Mouse (Mus musculus): ENCODE measurements at regions not wholly inside any gene's neighbourhood (a gene's known extent, or its start where the extent isn't known, plus 50 kb on each side); places are given as distances from the start of the nearest gene placed in this dataset.

DNA sequence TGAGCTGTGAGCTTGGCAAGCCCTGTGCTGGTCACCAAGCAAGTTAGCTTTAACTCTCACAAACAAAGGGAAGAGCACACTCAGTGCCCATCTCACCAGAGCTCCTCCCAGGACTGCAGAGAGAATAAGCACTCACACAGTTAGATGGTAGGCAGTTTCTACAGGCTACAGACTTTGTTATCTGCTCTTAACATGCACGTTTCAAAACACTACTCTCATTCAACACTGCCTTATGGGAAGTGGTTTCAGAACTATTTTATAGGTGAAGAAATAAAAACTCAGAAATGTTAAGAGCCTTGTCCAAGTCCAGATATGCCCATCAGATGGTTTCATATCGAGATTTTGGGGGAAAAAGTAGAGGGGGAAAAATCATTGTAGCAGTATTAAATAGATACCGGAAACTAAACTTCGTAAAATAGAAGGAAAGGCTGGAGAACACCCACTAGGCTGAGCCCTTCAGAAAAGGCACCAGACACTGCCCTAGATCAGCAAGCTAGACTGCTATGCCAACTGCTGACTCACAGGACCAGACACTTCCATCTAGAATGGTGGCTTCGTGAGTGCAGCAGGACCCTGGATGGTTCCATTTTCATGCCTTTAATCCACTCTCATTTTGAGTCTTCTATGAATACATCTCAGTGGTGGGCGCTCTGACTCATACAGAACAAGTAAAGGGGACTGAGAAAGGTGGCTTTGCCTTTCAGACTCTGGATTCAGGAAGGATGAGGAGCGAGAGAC is 51.3 kb upstream of the Serbp1 start:
- no peak for DNase-seq

DNA sequence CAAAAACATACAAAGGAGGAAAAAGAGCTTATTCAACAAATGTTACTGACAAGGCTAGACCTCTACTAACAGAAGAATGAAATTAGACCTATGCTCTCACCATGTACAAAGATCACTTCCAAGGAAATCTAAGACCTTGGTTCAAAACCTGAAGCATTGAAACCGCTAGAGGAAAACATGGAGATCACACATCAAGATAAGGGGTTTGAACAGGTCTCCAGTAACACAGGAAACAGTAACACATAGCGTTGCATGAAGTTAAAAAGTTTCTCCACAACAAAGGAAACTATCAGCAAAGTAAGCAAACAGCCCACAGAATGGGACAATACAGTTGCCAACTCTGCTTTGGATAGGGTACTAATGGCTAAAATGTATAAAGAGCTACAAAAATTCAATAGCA is 53.3 kb upstream of the Serbp1 start:
- DNase-seq = no peak

DNA sequence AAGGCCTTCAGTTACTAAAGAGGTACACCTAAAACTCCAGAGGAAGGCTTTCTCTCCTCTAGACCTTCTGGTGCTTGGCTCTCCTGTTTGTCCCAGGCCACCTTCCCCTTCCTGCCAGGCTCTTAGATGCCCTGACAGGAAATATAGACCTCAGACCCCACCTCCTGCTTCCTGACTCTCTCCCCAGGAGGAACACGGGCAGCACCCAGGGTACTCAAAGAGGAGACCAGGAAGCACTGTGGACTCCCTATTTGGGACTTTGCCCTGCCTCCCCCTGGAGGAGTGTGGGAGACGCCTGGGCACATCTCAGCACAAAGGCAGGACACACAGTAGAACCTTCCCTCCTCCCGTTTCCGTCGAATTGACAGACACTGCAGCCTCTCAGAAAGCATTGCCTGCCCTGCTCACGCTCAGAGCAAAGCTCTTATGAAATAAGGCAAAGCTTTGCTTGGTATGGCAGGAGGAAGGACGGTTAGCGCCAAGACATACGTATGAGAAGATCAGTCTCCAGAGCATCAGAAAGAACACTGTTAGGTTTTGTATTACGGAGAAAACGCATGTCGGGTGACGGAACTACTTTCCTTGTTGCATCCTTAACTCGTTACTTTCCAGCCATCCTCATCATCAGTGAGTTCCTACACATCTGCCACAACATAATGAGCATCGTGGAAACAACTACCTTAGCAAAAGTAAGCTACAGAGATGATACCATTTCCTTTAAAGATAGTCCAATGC is 54.3 kb upstream of the Serbp1 start:
- no peak for DNase-seq

DNA sequence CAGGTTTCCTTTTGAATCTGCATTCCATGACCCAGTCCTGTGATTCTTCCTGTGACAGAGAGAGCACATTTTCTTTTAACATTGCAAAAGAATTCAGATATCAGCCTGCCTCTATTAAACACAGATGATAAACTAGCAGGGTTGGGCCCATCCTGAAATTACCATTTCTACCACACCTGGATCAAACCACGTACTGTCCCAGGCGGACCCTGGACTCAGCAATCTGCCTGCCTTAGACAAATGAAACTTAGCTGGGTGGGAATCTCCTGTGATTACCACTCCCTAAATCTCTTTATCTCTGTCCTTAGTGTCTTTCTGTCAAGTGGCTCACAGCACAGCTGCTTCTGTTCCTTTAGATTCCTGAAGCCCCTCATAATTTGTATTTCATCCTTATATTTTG is 55.5 kb upstream of the Serbp1 start:
- DNase-seq = no peak

DNA sequence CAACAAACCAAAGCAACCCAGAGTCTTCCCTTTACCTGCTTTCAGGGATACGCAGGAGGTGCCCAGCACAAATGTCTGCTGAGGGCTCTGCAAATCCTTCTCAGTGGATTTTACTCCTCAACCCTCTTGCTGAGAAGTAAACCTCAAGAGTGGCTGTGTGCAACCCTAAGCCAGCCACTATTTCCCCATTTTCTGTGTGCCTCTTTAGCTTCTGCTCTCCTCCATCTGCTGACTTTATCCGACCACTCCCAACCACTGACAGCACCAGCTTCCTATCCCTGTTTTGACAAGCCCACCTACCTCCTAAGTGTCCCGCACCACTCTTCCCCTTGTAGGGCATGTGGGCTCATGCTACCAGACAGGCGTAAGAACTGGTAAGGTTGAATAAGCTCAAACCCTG is 56.5 kb upstream of the Serbp1 start:
- DNase-seq = no peak

DNA sequence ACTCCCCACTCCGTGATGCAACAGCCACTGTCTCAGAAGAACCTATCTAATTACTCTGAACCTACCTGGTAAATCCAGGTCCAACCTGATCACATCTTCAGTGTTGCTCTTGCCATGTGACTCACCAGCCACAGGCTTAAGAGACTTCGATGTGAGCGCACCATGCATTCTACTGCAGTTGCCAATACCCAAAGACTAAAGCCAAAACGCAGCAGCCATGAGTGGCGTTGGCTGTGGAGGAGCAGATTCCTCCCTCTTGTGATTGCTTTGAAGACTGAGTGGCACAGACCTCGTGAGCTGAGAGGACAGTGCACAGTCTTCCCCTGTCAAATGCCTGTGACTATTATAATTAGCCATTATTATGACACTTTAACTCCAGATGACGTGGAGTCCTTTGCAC is 58.6 kb upstream of the Serbp1 start:
- DNase-seq = no peak

DNA sequence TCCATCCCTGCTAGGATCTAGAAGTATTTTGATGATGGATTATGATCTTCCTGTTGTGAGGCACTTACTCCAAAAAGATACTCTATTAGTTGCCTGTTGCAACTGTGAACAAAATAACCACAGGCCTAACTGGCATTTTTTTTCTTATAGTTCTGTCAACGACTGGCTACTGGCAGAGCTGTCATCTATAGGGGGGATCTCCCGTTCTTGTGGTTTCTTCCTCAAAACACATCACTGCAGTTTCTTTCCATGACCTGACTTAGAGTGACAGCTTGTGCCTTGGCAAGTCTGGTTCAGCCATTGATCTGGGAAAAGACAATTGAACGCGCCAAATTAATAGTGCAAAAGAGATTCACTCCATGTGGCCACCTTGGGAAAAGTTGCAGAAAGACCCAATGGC is 59.4 kb upstream of the Serbp1 start:
- DNase-seq = no peak

DNA sequence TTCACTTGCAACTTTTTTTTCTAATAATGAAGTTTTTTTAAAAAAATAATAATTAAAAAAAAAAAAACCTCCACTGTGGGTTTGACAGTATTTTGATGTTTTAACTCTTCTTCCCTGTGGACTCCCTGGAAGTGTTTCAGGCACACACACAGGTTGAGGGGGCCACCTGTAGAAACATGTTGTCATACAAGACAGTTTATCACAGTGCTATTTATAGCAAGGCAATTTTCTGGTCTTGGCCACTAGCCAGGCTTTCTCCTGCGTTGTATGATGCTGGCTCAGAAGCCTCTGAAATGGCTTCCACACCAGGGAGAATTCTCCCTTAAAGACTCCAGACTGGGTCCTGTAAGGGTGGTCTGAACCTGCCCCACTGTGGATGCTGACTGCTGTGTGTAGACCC is 59.9 kb upstream of the Serbp1 start:
- peak; percentile 14 to 25 for DNase-seq

DNA sequence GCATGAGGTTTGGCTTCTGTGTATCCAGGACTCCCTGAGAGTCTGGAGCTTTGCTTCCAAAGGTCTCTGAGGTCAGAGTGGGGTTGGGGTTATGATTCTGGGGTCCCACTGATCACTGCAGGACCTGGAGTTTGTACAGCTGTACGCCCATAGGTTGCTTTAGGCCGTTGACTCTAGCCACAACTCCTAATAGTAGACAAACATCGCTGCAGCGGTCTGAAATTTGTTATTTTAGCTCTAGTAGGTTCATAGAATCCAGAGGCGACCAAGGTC is 67.4 kb upstream of the Serbp1 start:
- no peak for DNase-seq

DNA sequence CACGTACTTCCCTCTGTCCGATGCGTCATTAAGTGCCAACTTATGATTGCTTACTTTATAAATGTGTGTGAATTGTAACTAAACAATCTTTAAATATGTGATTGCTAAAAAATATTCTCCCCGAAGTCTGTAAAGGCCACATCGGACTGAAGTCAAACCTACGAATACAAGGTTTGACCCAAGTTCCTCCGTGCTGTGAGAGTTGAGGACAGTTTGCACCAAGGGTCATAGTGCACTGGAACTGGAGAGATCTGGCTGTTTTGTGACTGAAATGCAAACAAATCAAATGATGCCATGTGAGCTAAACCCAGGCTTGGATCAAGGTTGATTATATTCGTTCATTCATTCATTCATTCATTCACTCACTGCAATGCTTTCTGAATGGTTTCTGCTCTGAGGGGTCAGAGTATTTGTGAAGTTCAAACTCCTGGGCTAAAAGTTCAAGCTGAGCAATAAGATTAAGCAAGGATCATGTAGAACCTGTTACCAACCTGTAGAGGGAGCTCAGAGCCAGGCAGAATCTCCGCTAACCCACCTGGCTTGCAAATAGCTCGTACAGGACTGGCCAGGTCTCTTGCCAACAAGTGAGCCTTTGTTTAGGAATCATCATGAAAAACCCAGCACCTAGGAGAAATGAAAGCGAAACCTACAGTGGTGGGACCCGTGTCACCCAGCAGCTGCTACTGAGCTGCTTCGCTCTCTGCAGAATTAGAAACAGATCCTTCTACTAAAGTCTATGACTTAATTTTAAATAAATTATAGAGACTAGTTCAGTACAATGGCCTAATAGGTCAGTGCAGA is 67.9 kb upstream of the Serbp1 start:
- peak; percentile 62 to 79 for DNase-seq

DNA sequence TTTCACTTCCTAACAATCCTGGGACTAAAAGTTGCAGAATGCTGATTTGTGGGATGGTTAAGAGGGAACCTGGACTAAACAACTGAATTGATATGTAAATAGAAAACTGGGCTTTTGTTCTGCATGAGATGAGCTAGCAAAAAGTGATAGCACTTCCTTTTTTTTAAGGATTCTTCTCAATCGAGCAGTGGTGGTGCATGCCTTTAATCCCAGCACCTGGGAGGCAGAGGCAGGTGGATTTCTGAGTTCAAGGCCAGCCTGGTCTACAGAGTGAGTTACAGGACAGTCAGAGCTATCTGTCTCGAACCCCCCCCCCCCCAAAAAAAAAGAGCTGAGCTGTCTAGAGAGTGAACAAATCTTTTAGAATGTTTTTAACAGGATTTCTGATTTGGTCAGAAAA is 69.2 kb upstream of the Serbp1 start:
- DNase-seq = no peak

DNA sequence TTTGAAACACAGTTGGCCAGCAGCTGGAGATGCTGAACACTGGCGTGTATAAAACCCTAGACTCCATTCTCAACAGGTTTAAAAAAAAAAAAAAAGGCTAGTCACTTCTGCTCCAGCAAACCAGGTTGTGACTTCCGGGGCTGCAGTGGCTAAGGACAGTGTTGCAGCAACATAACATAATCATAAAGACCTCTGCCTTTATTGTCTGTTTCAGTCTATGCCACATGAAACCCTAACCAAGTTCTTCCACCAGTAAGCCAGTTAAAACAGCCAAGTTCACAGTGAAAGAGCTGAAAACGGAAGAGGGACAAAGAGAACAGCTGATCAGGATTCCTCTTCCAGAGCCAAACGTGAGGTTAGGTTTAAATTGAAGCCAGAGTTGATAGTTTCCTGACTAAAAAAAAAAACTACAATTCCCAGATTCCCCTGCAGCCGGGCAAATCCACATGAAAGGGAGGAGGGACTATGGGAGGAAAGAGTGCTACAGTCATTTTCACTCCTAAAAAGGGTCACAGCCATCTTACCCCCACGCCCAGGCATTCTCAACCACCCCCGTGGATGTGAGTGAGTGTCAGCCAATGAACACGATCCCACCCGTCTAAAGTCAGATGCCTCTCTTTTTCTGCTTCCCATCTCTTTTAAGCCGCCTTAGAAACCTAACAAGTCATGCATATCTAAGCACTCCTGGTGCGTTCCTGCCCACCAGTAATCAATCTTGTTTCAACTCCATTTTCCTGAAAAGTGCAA is 69.8 kb upstream of the Serbp1 start:
- peak; percentile 54 to 70 for DNase-seq

DNA sequence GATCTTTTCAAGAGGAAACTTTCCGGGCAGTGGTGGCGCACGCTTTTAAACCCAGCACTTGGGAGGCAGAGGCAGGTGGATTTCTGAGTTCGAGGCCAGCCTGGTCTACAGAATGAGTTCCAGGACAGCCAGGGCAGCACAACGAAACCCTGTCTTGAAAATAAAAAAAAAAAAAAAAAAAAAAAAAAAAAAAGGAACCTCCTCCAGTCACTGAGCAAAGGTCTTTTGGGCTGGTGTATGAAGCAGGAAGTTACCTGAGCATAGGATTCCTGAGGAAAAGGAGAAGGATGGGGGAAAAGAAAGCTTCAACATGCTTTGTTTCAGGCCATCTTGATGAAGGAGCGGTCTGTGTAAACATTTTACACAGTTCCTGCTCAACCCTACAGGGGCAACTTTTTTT is 72.9 kb upstream of the Serbp1 start:
- DNase-seq = no peak

DNA sequence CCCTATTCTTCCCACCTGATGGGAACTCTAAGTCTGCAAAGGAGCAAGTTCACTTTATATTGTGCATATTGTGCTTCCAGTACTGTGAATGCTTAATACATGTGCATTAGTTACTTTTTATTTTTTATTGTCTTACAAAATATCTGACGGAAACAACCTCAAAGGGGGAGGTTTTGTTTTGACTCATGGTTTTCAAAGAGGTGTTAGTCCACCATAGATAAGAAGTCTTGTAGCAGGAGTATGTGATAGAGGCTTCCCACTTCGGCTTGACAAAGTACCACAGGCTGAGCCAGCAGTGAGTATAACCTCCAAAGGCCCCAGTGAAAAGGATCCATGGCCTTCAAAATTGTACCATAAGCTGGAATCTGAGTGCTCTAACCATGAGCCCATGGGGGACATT is 74.0 kb upstream of the Serbp1 start:
- DNase-seq = no peak

DNA sequence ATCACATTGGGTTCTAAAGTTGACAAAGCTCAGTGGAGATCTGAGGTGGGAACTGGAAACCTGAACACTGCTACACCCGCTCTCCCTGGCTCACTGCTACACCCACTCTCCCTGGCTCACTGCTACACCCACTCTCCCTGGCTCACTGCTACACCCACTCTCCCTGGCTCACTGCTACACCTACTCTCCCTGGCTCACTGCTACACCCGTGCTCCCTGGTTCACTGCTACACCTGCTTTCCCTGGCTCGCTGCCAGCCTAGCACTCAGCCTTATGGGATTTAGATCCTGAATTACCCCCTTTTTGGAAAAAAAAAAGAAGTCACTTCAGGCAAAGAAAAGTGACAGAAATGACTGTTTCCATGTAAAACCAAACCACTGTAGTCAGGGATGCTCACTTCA is 75.2 kb upstream of the Serbp1 start:
- DNase-seq = no peak

DNA sequence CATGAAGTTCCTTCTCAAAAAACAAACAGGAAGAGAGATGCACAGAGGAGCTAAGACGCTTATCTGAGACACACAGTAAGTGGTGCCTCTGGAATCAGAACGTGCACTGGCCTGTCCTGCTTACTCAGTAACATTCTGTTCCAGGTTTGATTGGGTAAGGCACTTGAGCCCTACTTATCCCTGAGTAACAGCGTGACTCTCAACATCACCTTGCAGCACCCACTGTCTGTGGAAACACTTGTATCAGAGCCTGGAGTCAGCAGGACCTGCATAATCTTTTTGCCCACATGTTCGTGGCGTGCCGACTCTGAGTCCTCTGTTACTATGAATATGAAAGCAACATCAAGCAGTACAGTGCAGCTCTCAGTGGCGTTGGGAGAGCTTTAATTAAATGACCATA is 76.4 kb upstream of the Serbp1 start:
- no peak for DNase-seq

DNA sequence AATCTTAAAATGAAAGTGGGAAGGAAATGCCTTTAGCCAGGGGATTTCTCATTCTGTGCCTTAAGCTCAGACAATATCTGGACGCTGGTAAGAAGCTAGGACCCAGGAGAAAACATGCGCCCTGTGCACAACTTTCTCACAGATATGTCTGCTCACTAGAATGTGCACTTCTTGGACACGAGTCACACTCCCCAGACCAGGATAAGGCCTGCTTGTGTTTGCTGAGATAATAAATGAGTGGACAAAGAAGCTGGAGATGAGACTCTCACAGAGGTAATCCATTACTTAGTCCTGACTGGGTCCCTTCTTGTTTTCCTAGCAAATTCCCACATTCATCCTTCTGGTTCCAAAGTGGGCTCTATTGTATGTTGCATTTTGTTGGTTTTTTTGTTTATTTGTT is 77.4 kb upstream of the Serbp1 start:
- DNase-seq = no peak

DNA sequence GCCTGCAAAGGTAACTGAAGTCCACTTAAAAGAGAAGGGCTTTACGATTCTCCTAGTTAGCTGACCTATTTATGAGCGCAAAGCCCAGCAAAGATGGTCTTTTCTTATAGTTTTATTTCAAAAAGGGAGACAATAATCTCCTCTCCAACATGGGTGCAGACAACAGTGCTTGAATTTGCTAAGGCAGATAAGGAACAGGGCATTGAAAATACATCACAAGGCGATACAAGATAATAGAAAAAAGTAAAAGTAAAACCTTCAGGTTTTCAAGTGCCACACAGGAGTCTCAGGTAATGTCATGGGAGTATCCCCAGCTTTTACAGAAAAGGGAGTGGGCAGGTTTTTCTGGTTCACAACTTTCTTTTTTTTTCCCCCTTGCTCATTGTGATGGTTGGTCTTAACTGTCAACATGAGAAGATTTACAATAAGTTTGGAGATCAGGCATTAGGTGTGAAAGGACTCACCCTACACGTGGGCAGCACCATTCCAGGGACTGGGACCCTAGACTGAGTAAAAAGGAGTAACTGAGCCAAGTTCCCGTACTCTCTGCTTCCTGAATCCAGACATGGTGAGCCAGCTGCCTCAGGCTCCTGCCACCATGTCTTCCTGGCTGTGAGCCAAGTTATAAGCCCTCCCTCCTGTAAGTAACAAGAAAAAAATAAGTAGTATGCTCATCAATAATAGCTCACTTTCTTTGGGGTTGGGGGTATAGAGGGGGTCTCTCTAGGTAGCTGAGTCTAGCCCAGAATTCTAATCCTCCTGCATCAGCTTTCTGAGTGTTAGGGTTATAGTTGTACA is 78.1 kb upstream of the Serbp1 start:
- no peak for DNase-seq

DNA sequence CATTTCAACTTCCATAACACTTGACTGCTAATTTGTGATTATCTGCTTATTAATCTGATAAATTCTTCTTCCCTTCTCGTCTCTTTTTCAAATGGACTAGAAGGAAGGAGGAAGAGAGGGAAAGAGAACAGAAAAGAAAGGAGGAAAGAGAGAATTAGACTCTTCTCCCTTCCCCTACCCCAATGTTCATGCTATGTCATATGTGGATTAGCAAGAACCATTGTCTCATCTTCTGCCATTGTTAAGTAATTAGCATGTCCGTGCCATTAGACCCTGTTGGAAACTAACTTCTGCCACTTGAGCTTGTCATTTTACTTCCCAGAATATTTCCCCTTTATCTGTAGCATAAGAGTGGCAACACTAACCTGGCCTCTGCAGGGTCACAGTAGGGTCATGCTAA is 78.8 kb upstream of the Serbp1 start:
- no peak for DNase-seq

DNA sequence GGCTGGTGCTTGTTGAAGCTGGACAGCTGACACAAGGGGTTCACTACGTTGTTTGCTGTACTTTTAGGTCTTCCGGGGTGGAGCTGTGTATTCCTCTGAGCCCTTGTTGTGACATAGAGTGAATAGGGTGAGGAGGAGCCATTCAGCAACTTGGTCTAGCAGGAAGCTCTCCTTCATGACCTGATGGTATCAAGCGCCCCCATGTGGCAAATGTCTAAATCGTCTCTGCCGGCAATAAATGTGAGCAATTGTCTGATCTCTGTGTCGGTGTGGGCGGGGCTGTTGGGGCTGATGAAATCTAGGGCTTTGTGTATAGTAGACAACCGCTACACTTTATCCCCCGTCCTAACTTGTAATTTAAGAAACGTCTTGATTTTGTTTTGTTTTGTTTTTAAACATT is 79.2 kb upstream of the Serbp1 start:
- peak; percentile 91 to 93 for DNase-seq

DNA sequence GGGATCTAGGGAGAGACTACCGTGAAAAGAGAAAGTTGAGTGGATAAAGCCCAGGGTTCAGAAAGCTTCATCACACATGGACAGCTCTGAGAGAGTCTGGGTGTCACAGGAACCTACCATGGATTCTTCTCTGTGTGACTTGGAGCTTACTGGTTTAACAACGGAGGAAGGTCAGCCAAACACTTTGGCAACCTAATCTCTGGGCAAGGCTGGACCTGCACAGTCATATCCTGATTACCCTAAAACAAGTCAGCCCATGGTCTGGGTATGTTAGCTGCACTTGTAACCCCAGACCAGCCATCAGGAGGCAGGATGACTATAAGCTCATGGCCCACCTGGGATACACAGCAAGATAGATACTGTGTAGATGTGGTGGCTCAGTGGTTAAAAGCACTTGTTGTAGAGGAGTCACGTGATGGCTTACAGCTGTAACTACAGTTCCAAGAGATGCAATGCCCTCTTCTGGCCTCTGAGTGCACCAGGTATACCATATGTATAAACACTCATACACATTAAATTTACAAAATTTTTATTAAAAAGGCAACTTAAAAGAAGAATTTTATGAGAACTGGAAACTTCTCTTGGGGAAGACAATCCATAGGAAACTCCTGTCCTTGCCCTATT is 85.0 kb upstream of the Serbp1 start:
- no peak for DNase-seq

DNA sequence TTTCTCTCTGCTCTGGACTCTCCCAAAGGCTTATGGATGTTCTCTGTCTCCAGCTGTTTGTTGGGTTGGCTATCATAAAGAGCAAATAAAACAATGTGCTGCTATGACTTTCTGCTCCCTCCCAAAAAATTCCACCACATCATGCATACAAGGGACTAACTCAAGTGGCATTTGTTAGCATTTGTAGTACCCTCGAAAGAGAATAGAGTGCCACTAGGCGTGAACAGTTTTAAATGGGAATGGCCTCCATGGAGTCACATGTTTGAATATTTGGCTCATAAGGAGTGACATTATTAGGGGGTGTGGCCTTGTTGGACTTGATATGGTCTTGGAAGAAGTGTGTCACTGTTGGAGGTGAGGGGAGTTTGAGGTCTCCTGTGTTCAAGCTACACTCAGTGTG is 86.5 kb upstream of the Serbp1 start:
- no peak for DNase-seq
